Mouse (Mus musculus) heart, postnatal 36 days (tissue): ENCODE measurements around the gene Ap3m1. TPM values are rescaled to one million over a fixed set of nuclear protein-coding genes. Genes with fewer than 3 reads are reported as not detected.

Experiments used
- DNase-seq, 2 experiments: peaks; one replicate each; pipeline ENCODE4 v3.0.0; 2021 to 2022
- intact Hi-C: fragments of 180-260 bp; cut with DNase I; formaldehyde crosslinking; loops from one replicate; pipeline ENCODE4 v1.15.1; 2025
- total RNA-seq, 2 experiments: library from RNA; stranded (reverse); gene quantifications; 2 replicates each; pipeline ENCODE4 v1.2.3; 2021

Gene Ap3m1
- total RNA-seq, 2 experiments from 2014 or later, result 58.0 to 62.9 TPM

GRCm38 (mm10) chr14:21074398-21075320, 22.4 kb upstream of the Ap3m1 start:
- intact Hi-C loops, result loop anchor here (1.0 kb wide), 1 partner anchor 21 kb away; no protein-coding TSS in a partner anchor
- DNase-seq, result no peak

GRCm38 (mm10) chr14:21073981-21074380, 21.7 kb upstream of the Ap3m1 start:
- intact Hi-C loops, result loop anchor here (1.0 to 2.0 kb wide), 2 partner anchors 15 to 21 kb away; no protein-coding TSS in a partner anchor
- no peak for DNase-seq

GRCm38 (mm10) chr14:21069594-21069993, 17.3 kb upstream of the Ap3m1 start:
- intact Hi-C loops, result no loop called here

GRCm38 (mm10) chr14:21065490-21066162, 13.3 kb upstream of the Ap3m1 start:
- no peak for DNase-seq
- intact Hi-C loops, result no loop called here

More at GRCm38 (mm10) chr14:21069594-21069993, 17.3 kb upstream of the Ap3m1 start:
- no peak for DNase-seq

- intact Hi-C loops, result no loop called here
- DNase-seq, result no peak
These were observed 12.0 kb upstream of the Ap3m1 start for GRCm38 (mm10) chr14:21064321-21064720.

GRCm38 (mm10) chr14:21062766-21063513, 10.6 kb upstream of the Ap3m1 start:
- no peak for DNase-seq
- intact Hi-C loops, result no loop called here

- DNase-seq, result no peak
- intact Hi-C loops, result loop anchor here (2.0 kb wide), 1 partner anchor 14 kb away; no protein-coding TSS in a partner anchor
These were observed 6.7 kb upstream of the Ap3m1 start for GRCm38 (mm10) chr14:21058972-21059371.

- no peak for DNase-seq
- intact Hi-C loops, result loop anchor here (1.0 kb wide), 1 partner anchor 21 kb away; no protein-coding TSS in a partner anchor
These were observed 1.3 kb upstream of the Ap3m1 start for GRCm38 (mm10) chr14:21053586-21053985.

GRCm38 (mm10) chr14:21053151-21053550, 843 bp upstream of the Ap3m1 start:
- intact Hi-C loops, result loop anchor here (1.0 kb wide), 1 partner anchor 21 kb away; no protein-coding TSS in a partner anchor
- DNase-seq, result no peak

GRCm38 (mm10) chr14:21052781-21053130, 448 bp upstream of the Ap3m1 start:
- intact Hi-C loops, result loop anchor here (1.0 kb wide), 1 partner anchor 22 kb away; no protein-coding TSS in a partner anchor
- DNase-seq, result peak in 1 of 2 experiments; percentile 71

- intact Hi-C loops, result no loop called here
- DNase-seq, result no peak
These were observed 762 bp downstream of the Ap3m1 start for GRCm38 (mm10) chr14:21051380-21052111.

GRCm38 (mm10) chr14:21050734-21051133, 1.6 kb downstream of the Ap3m1 start:
- intact Hi-C loops, result no loop called here
- no peak for DNase-seq

GRCm38 (mm10) chr14:21048879-21049278, 3.4 kb downstream of the Ap3m1 start:
- peak in 1 of 2 experiments; percentile 61 for DNase-seq
- intact Hi-C loops, result loop anchor here (2.0 to 5.0 kb wide), 2 partner anchors 16 to 63 kb away; no protein-coding TSS in a partner anchor

- no peak for DNase-seq
- intact Hi-C loops, result loop anchor here (2.0 to 5.0 kb wide), 2 partner anchors 15 to 64 kb away; no protein-coding TSS in a partner anchor
These were observed 4.5 kb downstream of the Ap3m1 start for GRCm38 (mm10) chr14:21047840-21048239.

GRCm38 (mm10) chr14:21039623-21040022, 12.7 kb downstream of the Ap3m1 start:
- no peak for DNase-seq
- intact Hi-C loops, result no loop called here

GRCm38 (mm10) chr14:21039077-21039476, 13.2 kb downstream of the Ap3m1 start:
- intact Hi-C loops, result no loop called here
- no peak for DNase-seq

GRCm38 (mm10) chr14:21034791-21035190, 17.5 kb downstream of the Ap3m1 start:
- no peak for DNase-seq
- intact Hi-C loops, result no loop called here

- intact Hi-C loops, result no loop called here
- no peak for DNase-seq
These were observed 18.0 kb downstream of the Ap3m1 start for GRCm38 (mm10) chr14:21034271-21034670.

- intact Hi-C loops, result loop anchor here (2.0 kb wide), 1 partner anchor 17 kb away; no protein-coding TSS in a partner anchor
- peak; percentile 55 to 57 for DNase-seq
These were observed 20.4 kb downstream of the Ap3m1 start for GRCm38 (mm10) chr14:21031783-21032511.
